Mouse (Mus musculus) MEL (cell line): ENCODE results near the gene Polk. TPM values are rescaled to one million over a fixed set of nuclear protein-coding genes. Genes with fewer than 3 reads are reported as not detected.

Source experiments
- DNase-seq: peaks from one replicate; pipeline ENCODE4 v3.0.0; 2011; ENCODE audit warnings: low read depth, low spot score
- H3K27ac ChIP-seq: 2 replicates; pipeline ENCODE4 v1.5.1; 2012; ENCODE audit warnings: low read depth, mild to moderate bottlenecking, control low read depth, low read length, moderate library complexity; ENCODE audit not compliant: control insufficient read depth
- H3K27me3 ChIP-seq, 2 experiments: fragments of 150-350 bp in 1 of 2; sonication (generic) in 1 of 2; 2 replicates each; pipeline ENCODE4 v1.6.1; 2012; ENCODE audit warnings: low read length in 2 of 2, mild to moderate bottlenecking in 2 of 2, improper control_type of control experiment in 1 of 2, moderate library complexity in 1 of 2; ENCODE audit not compliant: insufficient read depth in 2 of 2, control insufficient read depth in 1 of 2
- H3K36me3 ChIP-seq, 2 experiments: 2 replicates each; pipeline ENCODE4 v1.6.1; 2012 to 2014; ENCODE audit warnings: low read length in 2 of 2, improper control_type of control experiment in 1 of 2, inconsistent platforms in 1 of 2, mild to moderate bottlenecking in 1 of 2; ENCODE audit not compliant: insufficient read depth in 2 of 2, control insufficient read depth in 1 of 2
- H3K4me1 ChIP-seq, 2 experiments: fragments of 150-350 bp in 1 of 2; sonication (generic) in 1 of 2; 2 replicates each; pipeline ENCODE4 v1.6.1; 2012; ENCODE audit warnings: low read length in 2 of 2, improper control_type of control experiment in 1 of 2, mild to moderate bottlenecking in 1 of 2; ENCODE audit not compliant: insufficient read depth in 2 of 2, control insufficient read depth in 1 of 2
- H3K4me3 ChIP-seq, 2 experiments: fragments of 150-350 bp in 1 of 2; sonication (generic) in 1 of 2; 2 replicates each; pipeline ENCODE4 v1.5.1; 2012; ENCODE audit warnings: low read depth in 2 of 2, low read length in 2 of 2, mild to moderate bottlenecking in 2 of 2, moderate library complexity in 2 of 2, control low read depth in 1 of 2, improper control_type of control experiment in 1 of 2; ENCODE audit not compliant: control insufficient read depth in 1 of 2, insufficient read depth in 1 of 2
- H3K79me2 ChIP-seq: 2 replicates; pipeline ENCODE4 v1.6.1; 2012; ENCODE audit warnings: mild to moderate bottlenecking, low read length, moderate library complexity; ENCODE audit not compliant: control insufficient read depth, poor library complexity, insufficient read depth
- H3K9ac ChIP-seq: 2 replicates; pipeline ENCODE4 v1.6.1; 2012; ENCODE audit warnings: low read depth, mild to moderate bottlenecking, control low read depth, low read length, moderate library complexity; ENCODE audit not compliant: control insufficient read depth, poor library complexity, severe bottlenecking
- H3K9me3 ChIP-seq: fragments of 150-350 bp; sonication (generic); replicated peaks from 2 replicates; pipeline ENCODE4 v1.6.1; 2012; ENCODE audit warnings: mild to moderate bottlenecking, low read length, improper control_type of control experiment, moderate library complexity; ENCODE audit not compliant: insufficient read depth
- BHLHE40 ChIP-seq: IDR thresholded peaks from 2 replicates; pipeline ENCODE4 v1.6.1; 2012; ENCODE audit warnings: low read depth, mild to moderate bottlenecking, inconsistent platforms, low read length, improper control_type of control experiment, borderline replicate concordance
- CHD1 ChIP-seq: IDR thresholded peaks from 2 replicates; pipeline ENCODE4 v1.6.1; 2012; ENCODE audit warnings: low read depth, mild to moderate bottlenecking, inconsistent platforms, low read length, improper control_type of control experiment
- CHD2 ChIP-seq: IDR thresholded peaks from 2 replicates; pipeline ENCODE4 v1.6.1; 2011; ENCODE audit warnings: low read length, improper control_type of control experiment
- CTCF ChIP-seq, 3 experiments: IDR thresholded peaks in 2 of 3; conservative IDR thresholded peaks in 1 of 3; 2 replicates each; pipeline ENCODE4 v1.5.1; 2011 to 2012; ENCODE audit warnings: low read length in 3 of 3, low read depth in 2 of 3, mild to moderate bottlenecking in 2 of 3, improper control_type of control experiment in 1 of 3, inconsistent platforms in 1 of 3, mixed read lengths in 1 of 3, moderate library complexity in 1 of 3; ENCODE audit not compliant: control insufficient read depth in 1 of 3, insufficient read depth in 1 of 3, poor library complexity in 1 of 3, severe bottlenecking in 1 of 3
- ELF1 ChIP-seq: IDR thresholded peaks from 2 replicates; pipeline ENCODE4 v1.6.1; 2014; ENCODE audit warnings: low read depth, mild to moderate bottlenecking, inconsistent platforms, low read length, improper control_type of control experiment, moderate library complexity
- EP300 ChIP-seq, 2 experiments: IDR thresholded peaks; 2 replicates each; pipeline ENCODE4 v1.6.1; 2011; ENCODE audit warnings: improper control_type of control experiment in 2 of 2, low read length in 2 of 2, low read depth in 1 of 2, mild to moderate bottlenecking in 1 of 2
- GABPA ChIP-seq: IDR thresholded peaks from 2 replicates; pipeline ENCODE4 v1.6.1; 2012; ENCODE audit warnings: low read depth, mild to moderate bottlenecking, inconsistent platforms, low read length, improper control_type of control experiment, moderate library complexity
- KAT2A ChIP-seq: conservative IDR thresholded peaks from 2 replicates; pipeline ENCODE4 v1.6.1; 2012; ENCODE audit warnings: low read depth, low read length, improper control_type of control experiment, inconsistent platforms
- MAFK ChIP-seq: IDR thresholded peaks from 2 replicates; pipeline ENCODE4 v1.6.1; 2011; ENCODE audit warnings: low read depth, mild to moderate bottlenecking, low read length, improper control_type of control experiment, borderline replicate concordance
- MEF2A ChIP-seq: IDR thresholded peaks from 2 replicates; pipeline ENCODE4 v1.6.1; 2014; ENCODE audit warnings: low read depth, mild to moderate bottlenecking, inconsistent platforms, low read length, improper control_type of control experiment; ENCODE audit not compliant: poor library complexity, insufficient replicate concordance, severe bottlenecking; ENCODE audit errors: extremely low read depth
- MXI1 ChIP-seq: IDR thresholded peaks from 2 replicates; pipeline ENCODE4 v1.6.1; 2011; ENCODE audit warnings: mild to moderate bottlenecking, low read depth, low read length, improper control_type of control experiment
- NELFE ChIP-seq: IDR thresholded peaks from 2 replicates; pipeline ENCODE4 v1.6.1; 2011; ENCODE audit warnings: low read depth, low read length, improper control_type of control experiment
- POLR2AphosphoS2 ChIP-seq: IDR thresholded peaks from 2 replicates; pipeline ENCODE4 v1.6.1; 2011; ENCODE audit warnings: low read length, improper control_type of control experiment
- POLR2AphosphoS5 ChIP-seq: IDR thresholded peaks from 2 replicates; pipeline ENCODE4 v1.6.1; 2012; ENCODE audit warnings: low read depth, borderline replicate concordance, mild to moderate bottlenecking, inconsistent platforms, low read length, moderate library complexity, mixed read lengths
- RCOR1 ChIP-seq: IDR thresholded peaks from 2 replicates; pipeline ENCODE4 v1.6.1; 2012; ENCODE audit warnings: low read depth, mild to moderate bottlenecking, inconsistent platforms, low read length, improper control_type of control experiment
- SIN3A ChIP-seq: IDR thresholded peaks from 2 replicates; pipeline ENCODE4 v1.6.1; 2012; ENCODE audit warnings: low read length, improper control_type of control experiment, inconsistent platforms
- SMC3 ChIP-seq: IDR thresholded peaks from 2 replicates; pipeline ENCODE4 v1.6.1; 2011; ENCODE audit warnings: low read depth, low read length, improper control_type of control experiment
- TCF12 ChIP-seq: IDR thresholded peaks from 2 replicates; pipeline ENCODE4 v1.6.1; 2014; ENCODE audit warnings: low read depth, mild to moderate bottlenecking, inconsistent platforms, low read length, improper control_type of control experiment, moderate library complexity
- USF2 ChIP-seq, 2 experiments: IDR thresholded peaks; 2 replicates each; pipeline ENCODE4 v1.6.1; 2011 to 2012; ENCODE audit warnings: improper control_type of control experiment in 2 of 2, low read length in 2 of 2, borderline replicate concordance in 1 of 2, inconsistent platforms in 1 of 2, low read depth in 1 of 2, mild to moderate bottlenecking in 1 of 2; ENCODE audit not compliant: insufficient read depth in 1 of 2
- ZKSCAN1 ChIP-seq: IDR thresholded peaks from 2 replicates; pipeline ENCODE4 v1.6.1; 2012; ENCODE audit warnings: low read depth, mild to moderate bottlenecking, inconsistent platforms, low read length, improper control_type of control experiment, moderate library complexity
- ZNF384 ChIP-seq: IDR thresholded peaks from 2 replicates; pipeline ENCODE4 v1.6.1; 2012; ENCODE audit warnings: low read depth, mild to moderate bottlenecking, inconsistent platforms, low read length, improper control_type of control experiment
- polyA plus RNA-seq, 2 experiments: library from polyadenylated mRNA; stranded (reverse) in 1 of 2; unstranded in 1 of 2; fragments of >175 nt in 1 of 2; fragments of >200 nt in 1 of 2; gene quantifications; 2 replicates each; pipeline versions ENCODE4 v1.2.1 to v1.2.4; 2012; ENCODE audit warnings: low replicate concordance in 2 of 2, low read depth in 1 of 2; ENCODE audit not compliant: insufficient read length in 2 of 2, insufficient read depth in 1 of 2, missing spikeins in 1 of 2
- total RNA-seq: library from RNA; depleted of rRNA; stranded (reverse); fragments of 300-350 nt; gene quantifications from 2 replicates; pipeline ENCODE4 v1.2.3, GENCODE M21; 2012

Gene Polk
- total and polyA plus RNA-seq, 3 experiments = 2.9 to 3.6 TPM; not detected in 1

DNA sequence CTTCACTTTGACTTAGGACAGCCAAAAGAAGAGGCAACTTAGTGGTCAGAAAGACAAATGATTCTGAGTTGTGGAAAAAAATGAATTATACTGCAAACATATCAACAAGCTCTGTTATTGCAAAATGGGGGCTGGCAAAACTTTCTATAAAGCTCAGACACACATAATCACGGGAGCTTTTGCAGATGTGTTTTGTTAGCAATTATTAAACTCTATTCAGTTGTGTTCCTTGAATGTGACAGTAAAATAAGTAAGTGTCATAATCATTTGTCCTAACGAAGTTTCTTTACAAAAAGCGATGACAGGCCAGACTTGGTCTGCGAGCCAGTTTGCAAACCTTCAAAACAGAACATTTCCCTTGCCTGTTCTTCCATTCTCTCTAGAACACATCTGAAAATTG, 34.8 kb downstream of the Polk start:
- Histone ChIP-seq H3K36me3 (peaks cover 0 to 16% of the 10 kb centered on the region in 2 experiments; a peak in 2 of 4 replicates), H3K9me3 (no peaks in the 10 kb centered on the region), H3K79me2 (no peaks in the 10 kb centered on the region)
- no peak for TF ChIP-seq NELFE
- TF ChIP-seq USF2 (IDR thresholded peaks at IDR 0.05; ENCODE audit: borderline replicate concordance in 1 of 2, insufficient read depth in 1 of 2, low read depth in 1 of 2, low read length in 2 of 2) = no peak
- no peak for TF ChIP-seq MEF2A
- no peak for TF ChIP-seq ELF1
- no peak for TF ChIP-seq SMC3
- TF ChIP-seq BHLHE40 = no peak
- TF ChIP-seq SIN3A = no peak
- TF ChIP-seq POLR2AphosphoS5 = no peak
- no peak for TF ChIP-seq CHD2
- no peak for TF ChIP-seq EP300 (IDR thresholded peaks at IDR 0.05; ENCODE audit: low read depth in 1 of 2, low read length in 2 of 2)
- TF ChIP-seq CTCF (IDR thresholded peaks at IDR 0.05 in 2 of 3, conservative IDR thresholded peaks at IDR 0.05 in 1 of 3; ENCODE audit: control insufficient read depth in 1 of 3, insufficient read depth in 1 of 3, low read depth in 2 of 3, low read length in 3 of 3, poor library complexity in 1 of 3, severe bottlenecking in 1 of 3) = no peak
- TF ChIP-seq KAT2A = no peak
- TF ChIP-seq ZNF384 = no peak
- no peak for TF ChIP-seq TCF12
- no peak for TF ChIP-seq CHD1
- no peak for TF ChIP-seq RCOR1
- TF ChIP-seq, all 39 proteins: peak for 0
- Histone ChIP-seq H3K4me1 (peaks cover 0 to 19% of the 10 kb centered on the region in 2 experiments), H3K9ac (no peak overlapping the region), H3K27ac (no peak overlapping the region), H3K27me3 (no peaks in the 10 kb centered on the region), H3K4me3 (no peak overlapping the region)
- DNase-seq = no peak

GRCm38 (mm10) chr13:96506313-96506712, 36.1 kb downstream of the Polk start:
- TF ChIP-seq GABPA = no peak
- TF ChIP-seq ZKSCAN1 = no peak
- no peak for TF ChIP-seq CHD1
- no peak for TF ChIP-seq MXI1
- no peak for TF ChIP-seq POLR2AphosphoS2
- no peak for TF ChIP-seq MAFK
- Histone ChIP-seq H3K4me3 (no peak overlapping the region), H3K4me1 (peaks cover 0 to 10% of the 10 kb centered on the region in 2 experiments; a peak in 3 of 4 replicates), H3K27me3 (no peaks in the 10 kb centered on the region), H3K9me3 (no peaks in the 10 kb centered on the region), H3K27ac (no peak overlapping the region), H3K9ac (no peak overlapping the region), H3K36me3 (peaks cover 0 to 8% of the 10 kb centered on the region in 2 experiments; a peak in 2 of 4 replicates), H3K79me2 (no peaks in the 10 kb centered on the region)
- DNase-seq = no peak
